Mouse (Mus musculus) hindbrain, embryonic 14.5 days (tissue): ENCODE data around the gene Gltp. TPM values are rescaled to one million over a fixed set of nuclear protein-coding genes. Genes with fewer than 3 reads are reported as not detected.
A peak's percentile ranks its signal among the peaks of the same experiment; 100 is the strongest.

Experiments
- ATAC-seq: fragments of 200-750 bp; cut with Nextera tagmentation; 2 replicates; pipeline ENCODE4 v1.8.0; 2017; ENCODE audit warnings: moderate number of reproducible peaks, mild to moderate bottlenecking, moderate TSS enrichment, moderate library complexity; ENCODE audit not compliant: low FRiP score
- DNase-seq: peaks from one replicate; pipeline ENCODE4 v3.0.0-alpha.2; 2015; ENCODE audit warnings: low spot score
- H3K27ac ChIP-seq: fragments of 300-500 bp; sonication (generic); 2 replicates; pipeline ENCODE4 v1.5.1; 2014; ENCODE audit warnings: mild to moderate bottlenecking, moderate library complexity
- H3K27me3 ChIP-seq: fragments of 300-500 bp; sonication (generic); 2 replicates; pipeline ENCODE4 v1.6.1; 2014; ENCODE audit warnings: mild to moderate bottlenecking, low read length, mixed read lengths; ENCODE audit not compliant: control insufficient read depth, insufficient read depth
- H3K36me3 ChIP-seq: fragments of 300-500 bp; sonication (generic); replicated peaks from 2 replicates; pipeline ENCODE4 v1.6.1; 2014; ENCODE audit not compliant: control insufficient read depth, insufficient read depth
- H3K4me1 ChIP-seq: fragments of 300-500 bp; sonication (generic); replicated peaks from 2 replicates; pipeline ENCODE4 v1.6.1; 2014; ENCODE audit warnings: antibody characterized with exemption, low read length, mixed read lengths; ENCODE audit not compliant: control insufficient read depth, insufficient read depth
- H3K4me2 ChIP-seq: fragments of 300-500 bp; sonication (generic); replicated peaks from 2 replicates; pipeline ENCODE4 v1.6.1; 2014; ENCODE audit warnings: mild to moderate bottlenecking, moderate library complexity
- H3K4me3 ChIP-seq: fragments of 300-500 bp; sonication (generic); replicated peaks from 2 replicates; pipeline ENCODE4 v1.5.1; 2014; ENCODE audit warnings: mild to moderate bottlenecking, low read length
- H3K9ac ChIP-seq: fragments of 300-500 bp; sonication (generic); 2 replicates; pipeline ENCODE4 v1.6.1; 2014
- H3K9me3 ChIP-seq: fragments of 300-500 bp; sonication (generic); 2 replicates; pipeline ENCODE4 v1.6.1; 2016; ENCODE audit warnings: low read length; ENCODE audit not compliant: control insufficient read depth
- WGBS: fragments of 180-500 bp; shearing (Covaris S2); extraction: QIAGEN DNeasy Blood & Tissue Kit; methylation state at CpG from one replicate; pipeline ENCODE4 v1.1.7; 2014; 5-methylcytosine and 5-hydroxymethylcytosine counted together
- polyA plus RNA-seq: library from polyadenylated mRNA; unstranded; fragments of >200 nt; fragmentation: Nextera tagmentation; extraction: Ambion mirVana; gene quantifications from 2 replicates; pipeline ENCODE4 v1.2.1, GENCODE M21; 2014

Gltp gene
- polyA plus RNA-seq, 1 experiment from 2014 or later = 33.7 TPM

DNA sequence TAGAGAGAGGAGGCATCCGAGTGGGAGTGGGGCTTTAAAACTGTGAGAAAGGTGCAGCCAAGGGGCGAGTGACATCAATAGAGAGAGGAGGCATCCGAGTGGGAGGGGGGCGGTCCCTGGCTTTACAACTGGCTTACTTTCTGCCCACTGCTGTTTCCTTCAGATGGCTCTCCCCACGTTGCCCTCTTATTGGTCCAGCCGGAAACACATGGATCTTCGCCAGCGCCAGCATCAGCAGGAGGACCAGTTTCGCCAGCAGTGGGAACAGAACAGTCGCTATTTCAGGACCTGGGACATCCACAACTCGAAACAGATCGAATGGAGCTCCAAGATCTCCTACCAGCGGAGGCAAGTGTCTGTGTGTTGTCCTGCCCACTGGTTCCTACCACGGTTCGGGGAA lies 17.7 kb upstream of the Gltp start:
- Histone ChIP-seq H3K27ac (no peak overlapping the region), H3K4me2 (peak overlapping the region; percentile 87), H3K9ac (peak overlapping the region; percentile 73), H3K9me3 (no peaks in the 10 kb centered on the region), H3K36me3 (peaks cover 33% of the 10 kb centered on the region), H3K4me3 (peak overlapping the region; percentile 70), H3K27me3 (no peaks in the 10 kb centered on the region), H3K4me1 (peaks cover 8% of the 10 kb centered on the region)
- WGBS = 57% methylated on average over 15 of the region's 15 CpGs
- ATAC-seq (no peak), DNase-seq (no peak)

- DNase-seq = peak; percentile 97
- peaks cover 23% of the 10 kb centered on the region for H3K36me3 ChIP-seq
- H3K27ac ChIP-seq = no peak within 1 kb of the TSS
- peaks cover 8% of the 10 kb centered on the region for H3K4me1 ChIP-seq
- peak within 1 kb of the TSS; percentile 70 for H3K4me3 ChIP-seq
- peak within 1 kb of the TSS; percentile 87 for H3K4me2 ChIP-seq
- peak; percentile 86 for ATAC-seq
- H3K27me3 ChIP-seq = no peaks in the 10 kb centered on the region
- WGBS = 5% methylated on average over 49 of the region's 49 CpGs
- H3K9me3 ChIP-seq = no peaks in the 10 kb centered on the region
- peak within 1 kb of the TSS; percentile 73 for H3K9ac ChIP-seq
Observed at GRCm38 (mm10) chr5:114707265-114708068, 16.7 kb upstream of the Gltp start, which contains the start of gene Tchp. TSS of gene Tchp (plus strand) at chr5:114707760.

DNA sequence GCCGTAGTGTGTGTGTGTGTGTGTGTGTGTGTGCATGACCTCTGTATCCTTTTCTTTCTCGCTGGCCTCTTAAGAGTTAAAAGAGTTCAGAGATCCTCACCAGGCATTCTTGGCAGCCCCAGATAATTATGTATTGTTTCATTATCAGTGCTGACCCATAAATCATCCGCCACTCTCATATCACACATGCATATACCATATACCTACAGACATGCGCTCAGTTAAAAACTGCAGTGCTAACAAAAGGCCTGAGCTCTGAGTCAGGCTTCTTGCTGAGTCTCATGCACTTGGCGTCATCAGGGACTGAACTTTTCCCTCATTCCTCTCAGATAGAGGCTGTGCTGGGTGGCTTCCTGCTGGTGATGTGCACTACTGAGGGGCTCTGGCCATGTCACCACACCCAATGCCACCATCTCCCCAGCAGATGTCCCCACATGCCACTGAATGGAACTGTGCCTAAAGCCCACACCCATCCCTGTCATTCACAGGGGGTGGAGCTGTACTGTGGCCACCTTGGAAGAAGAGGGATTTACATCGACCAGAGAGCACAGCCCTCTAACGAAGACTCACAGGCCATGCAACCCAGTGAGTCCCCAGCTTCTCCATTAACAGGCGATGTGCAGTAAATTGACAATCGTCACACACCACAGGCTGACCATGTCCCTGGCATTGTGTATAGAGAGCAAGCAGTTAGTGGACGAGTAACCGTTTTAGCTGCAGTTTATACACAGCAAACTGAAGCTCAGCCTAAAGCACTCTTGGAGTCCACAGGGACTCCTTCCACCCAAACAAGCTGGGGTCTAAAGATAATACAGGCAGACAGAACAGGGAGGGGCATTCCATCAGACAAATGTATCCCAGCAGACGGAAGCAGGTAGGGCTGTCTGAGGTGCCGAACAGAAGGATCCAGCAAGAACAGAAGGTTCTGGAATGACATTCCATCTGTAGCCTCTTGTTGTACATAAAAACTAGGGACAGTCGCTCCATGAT lies 11.9 kb upstream of the Gltp start:
- Histone ChIP-seq H3K27me3 (no peaks in the 10 kb centered on the region), H3K4me3 (no peak overlapping the region), H3K27ac (no peak overlapping the region), H3K9me3 (no peaks in the 10 kb centered on the region), H3K36me3 (no peaks in the 10 kb centered on the region), H3K4me2 (no peak overlapping the region), H3K9ac (no peak overlapping the region), H3K4me1 (no peaks in the 10 kb centered on the region)
- no peak for DNase-seq
- ATAC-seq = no peak
- WGBS = 61% methylated on average over 14 of the region's 14 CpGs

DNA sequence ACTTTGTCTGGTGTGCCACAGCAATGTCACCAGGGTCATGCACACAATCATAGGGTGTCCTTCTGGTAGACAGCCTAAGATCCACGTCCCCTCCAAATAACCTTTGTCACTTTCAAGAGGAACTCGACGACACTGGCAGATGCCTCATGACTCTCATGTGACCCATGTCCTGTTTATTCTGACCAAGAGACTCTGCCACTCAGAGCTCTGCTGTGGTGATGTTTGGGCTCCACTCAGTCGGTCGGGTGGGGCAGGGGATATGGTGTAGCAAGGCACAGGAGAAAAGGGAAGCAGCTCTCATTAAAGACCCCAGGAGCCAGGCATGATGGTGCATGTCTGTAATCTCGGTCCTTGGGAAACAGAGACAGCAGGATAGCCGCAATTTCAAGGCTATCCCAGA lies 8.2 kb upstream of the Gltp start:
- Histone ChIP-seq H3K27ac (no peak overlapping the region), H3K4me2 (no peak overlapping the region), H3K9me3 (no peaks in the 10 kb centered on the region), H3K4me1 (no peaks in the 10 kb centered on the region), H3K4me3 (no peak overlapping the region), H3K9ac (no peak overlapping the region), H3K36me3 (no peaks in the 10 kb centered on the region), H3K27me3 (no peaks in the 10 kb centered on the region)
- ATAC-seq (no peak), DNase-seq (no peak)
- 82% methylated on average over 7 of the region's 7 CpGs for WGBS

DNA sequence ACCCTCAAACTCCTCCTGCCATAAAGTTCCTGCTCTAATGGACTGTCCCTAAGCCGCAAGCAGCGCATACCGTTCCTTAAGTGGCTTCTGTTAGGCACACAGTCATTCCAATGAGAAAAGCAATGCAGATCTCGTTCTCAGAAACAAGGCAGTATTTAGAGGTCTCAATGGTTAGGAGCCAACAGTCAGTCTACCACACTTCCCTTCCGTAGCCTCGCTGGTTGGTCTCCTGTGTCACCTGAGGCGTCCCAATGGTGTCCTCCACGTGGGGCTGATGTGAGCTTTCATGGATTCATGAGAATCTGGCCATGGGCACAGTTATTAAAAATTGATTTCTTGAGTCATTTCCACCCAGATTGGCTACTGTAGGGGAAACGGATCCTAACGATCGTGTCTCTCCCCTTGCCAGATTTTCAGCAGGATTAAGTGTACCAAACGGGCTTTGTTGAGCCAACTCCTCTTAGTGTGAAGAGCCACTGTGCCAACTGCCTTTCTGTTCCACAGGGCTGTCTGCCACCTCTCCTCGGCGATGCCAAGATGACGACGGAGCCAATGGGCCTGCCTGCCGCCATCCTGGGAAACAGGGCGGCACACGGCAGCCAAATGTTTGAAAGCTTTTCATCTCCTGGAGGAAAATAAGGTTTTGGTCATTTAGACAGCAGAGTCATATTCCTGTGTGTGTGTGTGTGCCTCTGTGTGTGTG lies 7.4 kb upstream of the Gltp start:
- DNase-seq (peak; percentile 64), ATAC-seq (no peak)
- no peak overlapping the region for H3K27ac ChIP-seq

DNA sequence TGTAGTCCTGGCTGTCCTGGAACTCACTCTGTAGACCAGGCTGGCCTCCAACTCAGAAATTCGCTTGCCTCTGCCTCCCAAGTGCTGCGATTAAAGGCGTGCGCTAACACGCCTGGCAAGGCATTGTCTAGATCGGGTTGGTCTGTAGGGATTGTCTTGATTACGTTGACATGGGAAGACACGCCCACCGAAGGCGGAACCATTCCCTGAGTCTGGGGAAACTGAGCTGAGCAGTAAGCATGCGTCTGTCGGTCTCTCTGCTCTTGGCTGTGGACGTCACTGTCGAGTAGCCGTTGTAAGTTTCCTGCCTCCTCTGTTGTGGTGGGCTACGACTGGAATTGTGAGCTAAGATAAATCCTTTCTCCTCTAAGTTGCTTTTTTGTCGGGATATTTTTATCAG lies 6.2 kb upstream of the Gltp start:
- Histone ChIP-seq H3K27me3 (no peaks in the 10 kb centered on the region), H3K4me3 (no peak overlapping the region), H3K4me2 (no peak overlapping the region), H3K36me3 (no peaks in the 10 kb centered on the region), H3K9me3 (no peaks in the 10 kb centered on the region), H3K4me1 (no peaks in the 10 kb centered on the region), H3K9ac (no peak overlapping the region), H3K27ac (no peak overlapping the region)
- DNase-seq (no peak), ATAC-seq (no peak)
- 83% methylated on average over 17 of the region's 17 CpGs for WGBS

More for the DNA sequence above, 7.4 kb upstream of the Gltp start:
- Histone ChIP-seq H3K4me1 (no peaks in the 10 kb centered on the region), H3K9me3 (no peaks in the 10 kb centered on the region), H3K36me3 (no peaks in the 10 kb centered on the region), H3K4me3 (no peak overlapping the region), H3K9ac (no peak overlapping the region), H3K27me3 (no peaks in the 10 kb centered on the region), H3K4me2 (no peak overlapping the region)
- 80% methylated on average over 19 of the region's 19 CpGs for WGBS

GRCm38 (mm10) chr5:114695775-114696174 lies 5.0 kb upstream of the Gltp start:
- no peaks in the 10 kb centered on the region for H3K4me1 ChIP-seq
- H3K4me3 ChIP-seq = no peak overlapping the region
- H3K36me3 ChIP-seq = no peaks in the 10 kb centered on the region
- H3K27me3 ChIP-seq = no peaks in the 10 kb centered on the region
- no peaks in the 10 kb centered on the region for H3K9me3 ChIP-seq
- H3K4me2 ChIP-seq = no peak overlapping the region
- ATAC-seq (no peak), DNase-seq (no peak)
- 66% methylated on average over 5 of the region's 5 CpGs for WGBS
- no peak overlapping the region for H3K9ac ChIP-seq
- H3K27ac ChIP-seq = no peak overlapping the region

DNA sequence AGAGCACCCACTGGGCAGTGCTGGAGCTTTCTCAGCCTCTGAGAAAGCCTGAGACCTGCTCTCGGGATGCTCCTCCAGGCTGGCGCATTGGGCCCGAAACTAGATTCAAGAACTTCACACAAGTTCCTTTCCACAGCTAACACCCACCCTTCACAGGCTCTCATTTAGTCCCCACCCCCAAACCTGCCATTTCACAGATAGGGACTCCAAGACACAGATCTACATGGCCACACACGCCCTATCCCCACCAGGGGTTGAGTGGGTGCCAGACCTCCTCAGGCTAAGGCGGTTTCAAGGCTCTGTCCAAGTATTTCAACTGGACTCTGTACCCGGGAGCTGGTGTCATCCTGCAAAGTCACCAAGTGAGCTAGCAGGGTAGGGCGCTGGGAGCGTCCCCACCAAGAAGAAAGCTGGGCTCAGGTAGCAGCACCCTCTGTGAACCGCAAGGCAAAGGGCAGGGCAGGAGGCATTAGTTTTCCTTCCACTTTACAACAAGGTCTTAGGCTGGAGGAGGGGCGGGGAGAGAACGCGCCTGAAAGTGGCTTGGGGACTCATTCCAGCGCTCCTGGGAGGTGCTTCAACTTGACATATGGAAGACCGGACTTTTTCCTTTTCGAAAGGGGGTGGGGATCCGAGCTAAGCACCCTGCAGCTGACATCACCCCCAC lies 951 bp downstream of the Gltp start:
- ATAC-seq (no peak), DNase-seq (no peak)
- WGBS = 19% methylated on average over 16 of the region's 16 CpGs

More for the DNA sequence above, 951 bp downstream of the Gltp start:
- Histone ChIP-seq H3K9me3 (no peaks in the 10 kb centered on the region), H3K27ac (no peak overlapping the region), H3K27me3 (no peaks in the 10 kb centered on the region), H3K36me3 (no peaks in the 10 kb centered on the region), H3K4me2 (peak overlapping the region; percentile 89), H3K9ac (peak overlapping the region; percentile 92), H3K4me1 (peaks cover 10% of the 10 kb centered on the region; the same call in 1 of the 2 replicates), H3K4me3 (peak overlapping the region; percentile 85)
